ENCODE assay signal across 8 mouse cellular contexts in genomic region chr5:81022306-81023071, GRCm38 (mm10). TPM values are rescaled to one million over a fixed set of nuclear protein-coding genes. Genes with fewer than 3 reads are reported as not detected.
DNase-seq lines count a peak whose midpoint lies in the region; ATAC-seq lines count a peak whose summit lies in the region.

No protein-coding gene starts in this region.

- H3K36me3 ChIP-seq in kidney, embryonic 16.5 days (ENCODE audit: insufficient read depth, low read length) = no peaks in the 10 kb centered on the region
- H3K36me3 ChIP-seq in liver, embryonic 13.5 days = no peaks in the 10 kb centered on the region
- H3K36me3 ChIP-seq in neural tube, embryonic 11.5 days (ENCODE audit: control insufficient read depth, insufficient read depth, low read length) = no peaks in the 10 kb centered on the region

- H3K4me2 ChIP-seq in kidney, embryonic 16.5 days (replicated peaks; ENCODE audit: low read depth, low read length) = peak overlapping the region; percentile 92
- peak overlapping the region; percentile 65 for H3K4me2 ChIP-seq in liver, embryonic 13.5 days
- H3K4me2 ChIP-seq in neural tube, embryonic 11.5 days (ENCODE audit: low read depth) = peak overlapping the region; percentile 70

- ATAC-seq in kidney, embryonic 16.5 days (ENCODE audit: low FRiP score, low TSS enrichment) = 0 out of 2 replicates have a peak, but pooled peaks have one; percentile 0
- ATAC-seq in liver, embryonic 13.5 days (ENCODE audit: low read depth) = no peak
- ATAC-seq in neural tube, embryonic 11.5 days (ENCODE audit: insufficient read depth, low FRiP score, low TSS enrichment) = no peak

- H3K27ac ChIP-seq in kidney, embryonic 16.5 days (ENCODE audit: low read length) = no peak overlapping the region
- H3K27ac ChIP-seq in liver, embryonic 13.5 days = no peak overlapping the region
- H3K27ac ChIP-seq in neural tube, embryonic 11.5 days (ENCODE audit: low read depth, low read length) = no peak overlapping the region

- H3K27me3 ChIP-seq in kidney, embryonic 16.5 days (ENCODE audit: insufficient read depth, low read length) = peaks cover 4% of the 10 kb centered on the region; the same call in 1 of the 2 replicates
- peaks cover 63% of the 10 kb centered on the region for H3K27me3 ChIP-seq in liver, embryonic 13.5 days
- no peaks in the 10 kb centered on the region for H3K27me3 ChIP-seq in neural tube, embryonic 11.5 days (ENCODE audit: control insufficient read depth, insufficient read depth, low read length)

- peak overlapping the region; percentile 72 for H3K4me3 ChIP-seq in kidney, embryonic 16.5 days (ENCODE audit: low read length)
- H3K4me3 ChIP-seq in liver, embryonic 13.5 days (replicated peaks) = peak overlapping the region; percentile 53
- H3K4me3 ChIP-seq in neural tube, embryonic 11.5 days (ENCODE audit: low read depth, low read length) = peak overlapping the region; percentile 71

- 1% methylated on average over 24 of the region's 24 CpGs for WGBS in kidney, embryonic 16.5 days
- 7% methylated on average over 24 of the region's 24 CpGs for WGBS in liver, embryonic 13.5 days (ENCODE audit: insufficient replicate concordance)
- WGBS in neural tube, embryonic 11.5 days = 1% methylated on average over 24 of the region's 24 CpGs

- no peaks in the 10 kb centered on the region for H3K9me3 ChIP-seq in kidney, embryonic 16.5 days (ENCODE audit: low read length)
- no peaks in the 10 kb centered on the region for H3K9me3 ChIP-seq in liver, embryonic 13.5 days (replicated peaks)
- H3K9me3 ChIP-seq in neural tube, embryonic 11.5 days (ENCODE audit: control insufficient read depth, low read length) = no peaks in the 10 kb centered on the region

- H3K4me1 ChIP-seq in kidney, embryonic 16.5 days (ENCODE audit: insufficient read depth, low read length) = peaks cover 20% of the 10 kb centered on the region
- no peaks in the 10 kb centered on the region for H3K4me1 ChIP-seq in liver, embryonic 13.5 days (replicated peaks)
- peaks cover 16% of the 10 kb centered on the region for H3K4me1 ChIP-seq in neural tube, embryonic 11.5 days (ENCODE audit: control insufficient read depth, insufficient read depth, low read length)

- DNase-seq in adrenal gland, adult (ENCODE audit: inconsistent age in 2 of 2, low spot score in 1 of 2) = peak; percentile 7 to 48
- no peak for DNase-seq in adrenal gland, postnatal 25 days
- DNase-seq in cerebellum, postnatal 10 days = peak; percentile 65 to 68
- DNase-seq in gastrocnemius, postnatal 4 days (ENCODE audit: low spot score in 2 of 2) = peak; percentile 17 to 19
- DNase-seq in liver, embryonic 13.5 days = no peak
- peak; percentile 58 for DNase-seq in neural tube, embryonic 11.5 days (ENCODE audit: low spot score)
- DNase-seq in B cell, adult 2 months = no peak

- peak overlapping the region; percentile 78 for H3K9ac ChIP-seq in kidney, embryonic 16.5 days (replicated peaks; ENCODE audit: low read length)
- no peak overlapping the region for H3K9ac ChIP-seq in liver, embryonic 13.5 days
- H3K9ac ChIP-seq in neural tube, embryonic 11.5 days (ENCODE audit: low read length) = peak overlapping the region; percentile 90

RNA-seq across cellular contexts. Expression of gene Adgrl3, which starts 2.6 kb away (rescaled TPM):
- 2.9 and 5.7 TPM in 2 replicates for total RNA-seq in adrenal gland, postnatal 25 days (2021)
- total RNA-seq in gastrocnemius, postnatal 4 days (2021) = 10 to 100 TPM; 26.5 to 28.9 TPM
- 12.7 and 17.7 TPM in 2 replicates for polyA plus RNA-seq in kidney, embryonic 16.5 days (2015; fragmentation: Nextera tagmentation; extraction: Ambion mirVana)
- polyA plus RNA-seq in liver, embryonic 13.5 days (2015; fragmentation: Nextera tagmentation; extraction: Ambion mirVana) = 1.9 and 2.0 TPM in 2 replicates
- 25.0 and 25.1 TPM in 2 replicates for polyA plus RNA-seq in neural tube, embryonic 11.5 days (2014; fragmentation: Nextera tagmentation; extraction: Ambion mirVana)

Comparison
In these comparisons a context has a peak if more than half of its experiments do, and no peak if none do; other contexts are left out.
1. DNase-seq: peak in adrenal gland, adult (2 of 2), cerebellum, postnatal 10 days (2 of 2), gastrocnemius, postnatal 4 days (2 of 2) and neural tube, embryonic 11.5 days (single experiment); none in adrenal gland, postnatal 25 days (single experiment), liver, embryonic 13.5 days (single experiment) and B cell, adult 2 months (0 of 2).
2. Peak in every context shown above with its lines, with median percentiles within 50 percentile points of each other: H3K4me2 ChIP-seq and H3K4me3 ChIP-seq.